Mouse (Mus musculus) hindbrain, postnatal 0 days (tissue): Measurements from ENCODE around the gene Gps2. TPM values are rescaled to one million over a fixed set of nuclear protein-coding genes. Genes with fewer than 3 reads are reported as not detected.
A peak's percentile ranks its signal among the peaks of the same experiment; 100 is the strongest.

ENCODE experiments used
- ATAC-seq: fragments of 200-750 bp; cut with Nextera tagmentation; 2 replicates; pipeline ENCODE4 v1.8.0; 2017; ENCODE audit warnings: mild to moderate bottlenecking, moderate TSS enrichment, moderate library complexity
- DNase-seq: peaks from one replicate; pipeline ENCODE4 v3.0.0-alpha.2; 2015; ENCODE audit warnings: low spot score
- H3K27ac ChIP-seq: fragments of 300-500 bp; sonication (generic); 2 replicates; pipeline ENCODE4 v1.5.1; 2014; ENCODE audit warnings: mild to moderate bottlenecking
- H3K27me3 ChIP-seq: fragments of 300-500 bp; sonication (generic); 2 replicates; pipeline ENCODE4 v1.6.1; 2014; ENCODE audit warnings: low read length, mixed read lengths; ENCODE audit not compliant: insufficient read depth
- H3K36me3 ChIP-seq: fragments of 300-500 bp; sonication (generic); 2 replicates; pipeline ENCODE4 v1.6.1; 2014; ENCODE audit warnings: low read length, mixed read lengths; ENCODE audit not compliant: insufficient read depth
- H3K4me1 ChIP-seq: fragments of 300-500 bp; sonication (generic); 2 replicates; pipeline ENCODE4 v1.6.1; 2014; ENCODE audit warnings: antibody characterized with exemption, low read length, mixed read lengths; ENCODE audit not compliant: insufficient read depth
- H3K4me2 ChIP-seq: fragments of 300-500 bp; sonication (generic); 2 replicates; pipeline ENCODE4 v1.6.1; 2014; ENCODE audit warnings: low read depth, mild to moderate bottlenecking, low read length, moderate library complexity, mixed read lengths
- H3K4me3 ChIP-seq: fragments of 300-500 bp; sonication (generic); 2 replicates; pipeline ENCODE4 v1.5.1; 2014; ENCODE audit warnings: low read length
- H3K9ac ChIP-seq: fragments of 300-500 bp; sonication (generic); replicated peaks from 2 replicates; pipeline ENCODE4 v1.6.1; 2014; ENCODE audit warnings: mild to moderate bottlenecking, low read length, moderate library complexity, mixed read lengths
- H3K9me3 ChIP-seq: fragments of 300-500 bp; sonication (generic); 2 replicates; pipeline ENCODE4 v1.6.1; 2016; ENCODE audit warnings: low read length, mixed read lengths
- CTCF ChIP-seq: IDR thresholded peaks from 2 replicates; pipeline ENCODE4 v1.5.1; 2016; ENCODE audit warnings: antibody characterized with exemption, control low read depth, low read depth
- WGBS: fragments of 180-500 bp; shearing (Covaris S2); extraction: QIAGEN DNeasy Blood & Tissue Kit; methylation state at CpG from one replicate; pipeline ENCODE4 v1.1.7; 2014; 5-methylcytosine and 5-hydroxymethylcytosine counted together
- polyA plus RNA-seq: library from polyadenylated mRNA; unstranded; fragments of >200 nt; fragmentation: Nextera tagmentation; extraction: Ambion mirVana; gene quantifications from 2 replicates; pipeline ENCODE4 v1.2.1, GENCODE M21; 2015
- total RNA-seq: library from RNA; depleted of rRNA; stranded (reverse); fragments of >200 nt; gene quantifications from 2 replicates; pipeline ENCODE4 v1.2.3, GENCODE M21; 2014

Gene Gps2
- total and polyA plus RNA-seq, 2 experiments from 2014 or later, result 65.9 to 67.6 TPM

- Histone ChIP-seq H3K36me3 (peaks cover 37% of the 10 kb centered on the region), H3K4me3 (peak overlapping the region; percentile 85), H3K27me3 (no peaks in the 10 kb centered on the region), H3K9me3 (no peaks in the 10 kb centered on the region), H3K4me1 (peaks cover 12% of the 10 kb centered on the region), H3K4me2 (peak overlapping the region; percentile 79), H3K27ac (peak overlapping the region; percentile 96), H3K9ac (peak overlapping the region; percentile 95)
- no peak for TF ChIP-seq CTCF
- WGBS, result 1% methylated on average over 17 of the region's 17 CpGs
- DNase-seq (peak; percentile 78), ATAC-seq (no peak)
Measured at GRCm38 (mm10) chr11:69919661-69920265, 6.1 kb downstream of the Gps2 start.

DNA sequence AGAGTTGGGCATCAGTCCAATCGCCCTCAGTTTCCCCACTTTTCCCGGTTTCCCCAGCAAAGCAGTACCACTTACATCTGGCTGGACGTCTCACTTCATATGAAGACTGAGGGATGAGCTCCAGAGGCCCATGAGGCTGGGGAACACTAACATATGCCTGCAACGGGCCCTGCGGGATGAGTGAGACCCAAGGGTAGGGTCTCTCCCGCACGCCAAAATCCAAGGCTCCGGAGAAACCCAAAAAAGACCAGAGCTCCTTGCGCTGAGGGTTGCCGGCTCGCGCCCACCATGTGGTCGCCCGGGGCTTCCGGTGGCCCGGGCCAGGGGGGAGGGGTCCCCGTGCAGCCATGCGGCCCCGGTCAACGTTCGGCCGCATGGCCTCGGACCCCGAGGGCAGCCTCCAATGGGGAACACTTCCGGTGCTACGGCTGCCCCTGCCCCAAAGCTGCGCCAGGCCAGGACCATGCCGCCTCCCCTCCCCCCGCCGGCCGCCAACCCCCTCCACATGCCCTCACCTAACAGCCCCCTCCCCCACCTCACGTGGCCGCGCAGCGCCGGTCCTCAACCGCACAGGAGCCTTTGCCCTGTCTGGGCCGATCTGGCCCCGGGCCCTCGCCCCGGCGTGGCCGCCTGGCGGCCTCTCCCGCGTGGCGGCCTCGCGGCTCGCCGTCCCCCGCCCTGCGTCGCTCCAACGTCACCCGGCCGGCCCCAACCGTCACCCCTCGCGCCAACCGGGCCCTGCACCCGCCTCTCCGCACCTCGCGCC lies 6.8 kb downstream of the Gps2 start:
- H3K27me3 ChIP-seq, result no peaks in the 10 kb centered on the region
- under 1% methylated on average over 50 of the region's 65 CpGs for WGBS
- H3K36me3 ChIP-seq, result peaks cover 31% of the 10 kb centered on the region
- peak overlapping the region; percentile 85 for H3K4me3 ChIP-seq
- peak; percentile 45 for DNase-seq
- peaks cover 10% of the 10 kb centered on the region for H3K4me1 ChIP-seq
- peak overlapping the region; percentile 95 for H3K9ac ChIP-seq
- no peak for ATAC-seq
- TF ChIP-seq CTCF, result no peak
- peak overlapping the region; percentile 96 for H3K27ac ChIP-seq
- H3K9me3 ChIP-seq, result no peaks in the 10 kb centered on the region
- peak overlapping the region; percentile 79 for H3K4me2 ChIP-seq

DNA sequence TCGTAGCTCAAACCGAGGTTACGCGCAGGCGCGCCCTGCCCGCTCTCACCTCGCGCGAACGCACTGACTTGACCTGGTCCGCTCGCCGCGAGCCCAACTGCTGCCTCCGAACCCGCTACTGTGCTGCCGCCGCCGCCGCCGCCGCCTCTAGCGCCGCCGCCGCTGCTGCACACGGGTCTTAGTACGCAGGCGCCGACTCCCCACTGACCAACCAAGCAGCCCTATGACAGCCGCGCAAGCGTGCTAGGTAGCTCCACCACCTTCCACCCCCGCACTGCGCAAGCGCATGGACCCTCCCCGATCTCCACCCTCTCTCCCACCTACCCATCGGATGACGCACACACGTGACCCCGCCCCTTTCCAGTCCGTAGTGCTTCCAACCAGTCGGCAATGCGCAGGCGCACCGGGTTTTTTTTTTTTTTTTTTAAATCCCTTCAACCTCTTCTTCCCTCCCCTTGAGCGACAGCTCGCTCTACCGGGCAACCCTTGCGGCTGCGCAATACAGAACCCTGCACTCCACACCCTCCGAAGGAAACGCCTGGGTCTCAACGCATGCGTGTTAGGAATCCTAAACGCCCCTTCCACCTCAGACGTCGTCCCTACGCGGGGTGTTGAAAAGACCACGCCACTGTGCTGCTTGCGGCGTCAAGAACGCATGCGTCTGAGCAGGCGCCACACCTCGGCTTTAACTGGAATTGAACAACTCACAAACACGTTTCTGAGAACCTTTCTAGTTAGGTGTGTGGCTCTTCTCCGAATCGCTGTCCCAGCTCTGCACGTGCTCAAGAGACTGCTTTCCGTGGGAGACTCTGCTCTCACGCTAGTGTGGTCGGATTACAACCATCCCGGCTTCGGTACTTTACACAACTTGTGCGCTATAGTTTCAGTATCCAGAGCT lies 7.7 kb downstream of the Gps2 start, which contains the start of gene Eif5a:
Eif5a (minus strand) TSS at position 845 of the 898 bp plus-strand sequence.
- TF ChIP-seq CTCF, result peak; percentile 86
- H3K27me3 ChIP-seq, result no peaks in the 10 kb centered on the region
- peaks cover 24% of the 10 kb centered on the region for H3K36me3 ChIP-seq
- peak within 1 kb of the TSS; percentile 95 for H3K9ac ChIP-seq
- ATAC-seq (peak; percentile 97), DNase-seq (peak; percentile 100)
- H3K4me2 ChIP-seq, result peak within 1 kb of the TSS; percentile 79
- no peaks in the 10 kb centered on the region for H3K9me3 ChIP-seq
- H3K27ac ChIP-seq, result peak within 1 kb of the TSS; percentile 96
- peak within 1 kb of the TSS; percentile 85 for H3K4me3 ChIP-seq
- peaks cover 10% of the 10 kb centered on the region for H3K4me1 ChIP-seq
- WGBS, result 0% methylated on average over 78 of the region's 78 CpGs

DNA sequence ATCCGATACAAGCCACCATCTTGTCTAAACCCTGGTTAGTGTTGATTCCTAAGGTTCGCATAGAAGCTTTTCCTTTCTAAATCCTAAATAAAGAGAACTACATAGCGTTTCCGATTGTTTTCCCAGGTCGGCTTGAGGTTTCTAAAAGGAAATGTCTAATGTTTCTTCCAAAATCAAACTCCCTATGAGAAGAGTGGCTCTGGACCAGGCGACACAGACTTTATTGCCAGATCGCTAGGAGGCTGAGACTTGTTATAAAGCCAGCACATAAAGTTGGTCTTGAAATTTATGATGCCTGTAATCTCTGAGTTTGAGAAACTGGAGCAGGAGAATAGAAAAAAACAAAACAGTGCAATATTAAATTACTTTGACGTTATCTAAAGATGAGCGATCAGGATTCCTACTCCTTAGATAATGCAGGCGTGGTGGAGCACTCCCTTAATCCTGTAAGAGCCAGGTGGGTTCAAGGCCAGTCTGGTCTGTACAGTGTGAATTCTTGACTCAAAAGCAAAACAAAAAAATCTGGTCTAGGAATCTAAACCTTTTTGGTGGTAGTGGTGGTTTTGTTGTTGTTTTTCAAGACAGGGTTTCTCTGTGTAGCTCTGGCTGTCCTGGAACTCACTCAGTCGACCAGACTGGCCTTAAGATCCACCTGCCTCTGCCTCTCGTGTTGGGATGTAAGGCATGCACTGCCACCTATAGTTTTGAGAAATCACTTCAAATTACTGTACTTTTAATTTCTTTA lies 8.5 kb downstream of the Gps2 start:
- DNase-seq (no peak), ATAC-seq (no peak)
- peak overlapping the region; percentile 63 for H3K4me2 ChIP-seq
- H3K27ac ChIP-seq, result peak overlapping the region; percentile 87
- peak; percentile 25 for TF ChIP-seq CTCF
- peaks cover 17% of the 10 kb centered on the region for H3K36me3 ChIP-seq
- WGBS, result 4% methylated on average over 12 of the region's 12 CpGs
- peak overlapping the region; percentile 53 for H3K9ac ChIP-seq
- H3K9me3 ChIP-seq, result no peaks in the 10 kb centered on the region
- H3K4me3 ChIP-seq, result peak overlapping the region; percentile 85
- peaks cover 10% of the 10 kb centered on the region for H3K4me1 ChIP-seq
- no peaks in the 10 kb centered on the region for H3K27me3 ChIP-seq

GRCm38 (mm10) chr11:69922796-69923195 lies 9.1 kb downstream of the Gps2 start:
- Histone ChIP-seq H3K9me3 (no peaks in the 10 kb centered on the region), H3K27me3 (no peaks in the 10 kb centered on the region), H3K4me1 (peaks cover 10% of the 10 kb centered on the region), H3K27ac (no peak overlapping the region), H3K36me3 (peaks cover 11% of the 10 kb centered on the region), H3K4me2 (peak overlapping the region; percentile 63; the same call in 1 of the 2 replicates), H3K4me3 (no peak overlapping the region), H3K9ac (no peak overlapping the region)
- ATAC-seq (no peak), DNase-seq (no peak)
- 63% methylated on average over 3 of the region's 3 CpGs for WGBS
- no peak for TF ChIP-seq CTCF

DNA sequence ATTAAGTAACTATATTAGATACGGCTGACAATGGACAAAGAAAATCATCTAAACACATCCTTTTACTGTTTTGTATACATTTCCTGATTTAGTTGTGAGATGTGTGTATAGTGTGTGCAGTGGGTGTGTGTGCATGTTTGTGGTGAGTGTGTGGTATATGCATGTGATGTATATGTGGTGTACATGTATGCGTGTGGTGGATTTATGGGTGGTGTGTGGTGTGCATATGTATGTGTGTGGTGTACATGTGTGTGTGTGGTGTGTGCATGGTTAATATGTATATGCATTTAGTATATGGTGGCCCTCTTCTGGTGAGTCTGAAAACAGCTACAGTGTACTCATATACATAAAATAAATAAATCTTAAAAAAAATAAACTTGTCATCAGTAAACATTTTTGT lies 13.8 kb downstream of the Gps2 start:
- TF ChIP-seq CTCF, result no peak
- Histone ChIP-seq H3K9me3 (no peaks in the 10 kb centered on the region), H3K4me3 (no peak overlapping the region), H3K9ac (no peak overlapping the region), H3K4me1 (peaks cover under 1% of the 10 kb centered on the region; the same call in 1 of the 2 replicates), H3K4me2 (no peak overlapping the region), H3K36me3 (no peaks in the 10 kb centered on the region), H3K27ac (no peak overlapping the region), H3K27me3 (no peaks in the 10 kb centered on the region)
- no peak for ATAC-seq
- DNase-seq, result no peak
- 99% methylated on average over 2 of the region's 2 CpGs for WGBS
